Mouse (Mus musculus) frontal cortex, postnatal 14 days (tissue): ENCODE measurements around the gene Cpn1.

ENCODE experiments used
- DNase-seq, 2 experiments: peaks; one replicate each; pipeline ENCODE4 v3.0.0; 2022; ENCODE audit warnings: low spot score in 2 of 2

Cpn1 gene

DNA sequence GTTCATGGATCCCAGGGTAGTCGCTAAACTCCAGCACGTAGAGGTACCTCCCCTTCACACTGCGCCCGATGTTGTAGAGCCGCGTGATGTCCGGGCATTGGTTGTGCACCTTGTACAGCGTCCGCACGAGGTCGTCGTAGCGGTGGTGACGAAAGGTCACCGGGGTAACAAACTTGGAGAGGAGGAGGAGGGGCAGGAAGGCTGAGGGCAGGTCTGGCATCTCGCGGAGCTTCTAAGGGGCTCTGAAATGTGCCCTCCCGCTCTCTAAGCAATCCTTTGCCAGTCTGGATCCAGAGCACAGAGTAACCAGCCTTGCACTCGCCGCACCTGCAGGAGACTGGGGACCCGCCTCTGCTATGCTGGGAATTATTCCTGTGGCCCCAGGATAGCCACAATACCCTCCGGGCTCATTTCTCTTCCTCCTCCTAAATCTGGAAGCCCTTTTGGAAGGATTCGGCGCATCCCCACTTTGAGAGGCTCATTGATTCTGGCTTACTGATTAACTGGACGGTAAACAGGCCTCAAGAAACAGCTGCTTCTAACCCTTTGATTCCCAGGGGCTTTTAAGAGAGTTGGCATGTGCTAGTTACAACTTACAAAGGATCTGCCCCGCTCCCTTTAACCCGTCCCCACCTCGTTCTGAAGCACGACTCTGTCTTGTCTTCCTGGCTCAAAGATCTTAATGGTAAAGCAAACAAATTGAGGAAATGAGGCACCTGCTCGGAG is at the start of gene Cpn1:
Gene Cpn1, minus strand, starts transcription at position 488 of the 726 bp plus-strand sequence.
- DNase-seq, result no peak

GRCm38 (mm10) chr19:44033396-44033795 is 47.0 kb upstream of the Cpn1 start:
- DNase-seq, result no peak

DNA sequence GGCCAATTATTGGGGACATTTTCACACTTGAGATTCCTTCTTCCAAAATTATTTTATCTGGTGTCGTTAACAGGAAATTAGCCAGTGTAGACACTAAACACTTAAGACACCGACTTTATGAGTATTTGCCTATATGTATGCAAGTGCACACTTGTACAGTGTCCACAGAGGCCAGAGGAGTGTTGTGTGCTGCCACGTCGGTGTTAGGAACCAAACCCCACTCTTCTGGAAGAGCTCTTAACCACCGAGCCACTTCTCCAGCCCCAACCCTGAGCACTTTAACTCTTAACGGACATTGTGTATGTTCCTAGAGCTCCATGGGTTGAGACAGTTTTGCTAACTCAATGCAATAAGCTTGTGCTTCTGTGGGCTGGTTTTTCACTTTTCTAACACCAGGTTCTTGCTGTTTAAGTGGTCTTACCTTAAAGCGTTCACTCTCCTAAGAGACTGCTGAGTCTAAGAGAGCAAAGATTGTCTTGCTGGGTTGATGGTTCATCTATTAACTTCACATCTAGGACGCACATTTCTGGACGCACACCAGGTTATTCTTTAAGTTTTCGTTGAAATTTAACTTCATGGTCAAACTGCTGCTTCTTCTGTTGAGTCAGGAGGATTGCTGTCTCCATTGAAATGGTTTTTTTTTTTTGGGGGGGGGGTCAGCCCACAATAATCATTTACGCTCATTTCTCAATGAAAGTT is 45.8 kb upstream of the Cpn1 start:
- no peak for DNase-seq

- DNase-seq, result no peak
Observed at GRCm38 (mm10) chr19:44030024-44030423, 43.7 kb upstream of the Cpn1 start.

DNA sequence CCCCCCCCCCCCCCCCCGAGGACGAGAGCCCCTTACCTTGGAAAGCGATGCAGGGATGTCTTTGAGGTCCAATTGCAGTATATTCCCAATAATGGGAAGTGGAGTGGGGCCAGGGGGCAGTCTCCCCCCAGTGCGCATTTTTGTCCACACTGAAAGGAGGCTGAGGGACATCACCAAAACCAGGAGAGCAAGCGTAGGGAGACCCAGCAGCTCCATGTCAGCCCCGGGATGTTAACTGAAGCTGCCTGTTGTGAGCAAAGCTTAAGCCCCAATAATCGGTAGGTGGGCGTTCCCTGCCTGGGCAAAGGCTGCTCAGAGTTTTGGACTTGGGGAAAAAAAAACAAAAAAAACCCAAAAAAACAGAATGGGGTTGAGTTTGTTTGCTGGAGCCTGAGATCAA is 42.6 kb upstream of the Cpn1 start, which contains the start of gene Cyp2c23:
Gene Cyp2c23, minus strand, starts transcription at position 237 of the 400 bp plus-strand sequence.
- DNase-seq, result no peak

DNA sequence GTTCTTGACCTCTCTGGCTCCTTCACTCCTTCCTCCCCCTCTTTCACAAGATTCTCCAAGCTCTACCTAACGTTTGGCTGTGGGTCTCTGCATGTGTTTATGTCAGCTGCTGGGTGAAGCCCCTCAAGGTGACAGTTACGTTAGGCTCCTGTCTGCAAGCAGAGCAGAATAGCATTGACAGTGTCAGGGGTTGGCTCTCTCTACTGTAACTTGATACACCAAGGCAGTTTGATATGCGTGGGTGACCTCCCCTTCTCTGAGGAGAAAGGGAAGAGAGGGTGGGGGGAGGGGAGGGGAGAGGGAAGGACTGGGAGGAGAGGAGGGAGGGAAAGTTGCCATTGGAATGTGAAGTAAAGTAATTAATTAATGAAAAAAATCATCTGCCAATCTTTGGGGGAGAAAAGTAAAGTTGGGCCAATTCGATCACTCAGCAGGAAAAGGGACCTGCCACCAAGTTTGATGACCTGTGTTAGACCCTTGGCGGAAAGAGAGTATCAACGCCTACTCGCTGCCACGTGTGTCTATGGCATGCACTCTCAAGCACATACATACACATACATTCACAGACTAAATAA is 40.7 kb upstream of the Cpn1 start:
- DNase-seq, result no peak

DNA sequence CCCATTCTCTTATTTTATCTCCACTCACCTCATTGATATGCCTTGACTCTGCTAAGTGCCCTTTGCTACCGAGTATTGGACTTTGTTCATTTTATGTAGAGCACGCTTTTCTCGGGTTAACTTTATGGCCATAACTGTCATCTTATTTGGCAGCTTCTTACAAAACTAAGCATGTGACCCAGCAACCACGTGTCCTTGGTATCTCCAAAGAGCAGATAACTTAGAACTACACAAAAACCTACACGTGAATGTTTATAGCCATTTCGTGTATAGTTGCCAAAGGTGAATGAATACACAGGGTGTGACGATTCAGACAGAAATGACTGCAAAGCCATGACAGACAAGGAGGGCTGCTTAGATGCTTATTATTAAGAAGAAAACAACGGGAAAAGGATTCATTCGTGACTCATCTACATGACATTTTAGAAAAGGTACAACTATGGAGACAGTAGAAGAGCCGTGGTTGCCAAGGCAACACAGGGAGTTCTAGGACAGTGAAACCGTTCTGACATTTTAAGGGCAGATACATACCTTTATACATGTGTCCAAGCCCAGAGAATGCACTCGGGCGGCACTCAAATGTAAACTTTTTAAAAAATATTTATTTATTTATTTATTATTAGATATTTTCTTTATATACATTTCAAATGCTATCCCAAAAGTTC is 38.7 kb upstream of the Cpn1 start:
- no peak for DNase-seq

- DNase-seq, result no peak
Observed at GRCm38 (mm10) chr19:44023066-44023465, 36.7 kb upstream of the Cpn1 start.

DNA sequence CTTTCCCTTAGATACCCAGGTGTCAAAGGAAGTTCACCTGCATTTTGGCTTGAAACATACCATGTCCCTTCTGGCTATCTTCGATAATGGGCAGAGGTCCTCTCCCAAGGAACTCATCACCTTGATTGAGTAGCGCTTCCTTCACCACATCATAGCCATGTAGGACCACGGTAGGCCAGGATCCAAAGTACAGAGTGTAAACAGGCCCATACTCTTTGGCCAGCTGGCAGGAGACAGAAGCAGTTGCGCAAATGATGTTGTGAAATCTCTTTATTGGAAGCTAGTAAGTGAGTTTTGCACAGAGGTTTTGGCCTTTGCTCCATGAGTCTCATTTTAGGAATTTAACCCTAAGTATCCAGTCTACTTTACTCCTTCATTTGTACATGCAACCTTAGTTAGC is 35.1 kb upstream of the Cpn1 start:
- no peak for DNase-seq

GRCm38 (mm10) chr19:44019739-44020138 is 33.4 kb upstream of the Cpn1 start:
- DNase-seq, result no peak

GRCm38 (mm10) chr19:44013862-44014261 is 27.5 kb upstream of the Cpn1 start:
- DNase-seq, result no peak

- DNase-seq, result no peak
Observed at GRCm38 (mm10) chr19:44008784-44009183, 22.4 kb upstream of the Cpn1 start.

GRCm38 (mm10) chr19:44007186-44007585 is 20.8 kb upstream of the Cpn1 start:
- DNase-seq, result peak in 1 of 2 experiments; percentile 17

GRCm38 (mm10) chr19:44005025-44005424 is 18.7 kb upstream of the Cpn1 start:
- DNase-seq, result no peak

DNA sequence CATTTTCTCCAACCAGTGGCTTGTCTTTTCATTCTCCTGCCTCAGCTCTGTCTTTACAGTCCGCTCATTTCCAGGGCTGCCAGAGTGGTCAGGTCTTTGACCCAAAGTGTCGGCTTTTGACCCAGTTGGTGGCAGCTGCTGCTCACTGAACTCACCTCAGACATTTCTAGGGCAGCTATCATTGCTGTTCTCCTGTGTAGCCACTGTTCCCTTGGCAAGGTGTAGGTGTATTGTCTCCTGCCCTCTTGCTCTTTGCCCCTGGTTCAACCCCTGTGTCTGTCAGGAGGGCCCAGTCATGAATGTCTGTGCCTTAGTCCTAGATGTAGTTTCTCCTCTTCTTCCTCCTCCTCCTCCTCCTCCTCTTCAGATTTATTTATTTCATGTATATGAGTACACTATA is 17.9 kb upstream of the Cpn1 start:
- no peak for DNase-seq

DNA sequence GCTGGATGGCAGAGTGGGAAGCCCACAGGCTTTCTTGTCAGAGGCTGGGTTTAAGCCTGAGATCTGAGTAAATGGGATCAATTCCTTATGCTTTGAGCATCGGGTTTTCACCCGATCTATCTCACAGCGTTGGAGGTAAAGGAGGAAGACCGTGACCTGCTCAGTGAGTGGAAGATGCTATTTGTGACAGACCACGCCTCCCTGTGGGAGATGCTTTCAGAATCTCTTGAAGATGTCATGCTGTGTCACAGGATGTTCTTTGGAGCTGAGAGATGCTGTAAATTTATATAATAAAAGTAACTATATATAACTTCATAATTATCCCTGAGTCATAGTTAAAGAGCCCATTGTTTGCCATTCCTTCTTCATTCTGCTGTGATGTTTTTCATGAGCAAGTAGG is 14.4 kb upstream of the Cpn1 start:
- peak in 1 of 2 experiments; percentile 22 for DNase-seq

DNA sequence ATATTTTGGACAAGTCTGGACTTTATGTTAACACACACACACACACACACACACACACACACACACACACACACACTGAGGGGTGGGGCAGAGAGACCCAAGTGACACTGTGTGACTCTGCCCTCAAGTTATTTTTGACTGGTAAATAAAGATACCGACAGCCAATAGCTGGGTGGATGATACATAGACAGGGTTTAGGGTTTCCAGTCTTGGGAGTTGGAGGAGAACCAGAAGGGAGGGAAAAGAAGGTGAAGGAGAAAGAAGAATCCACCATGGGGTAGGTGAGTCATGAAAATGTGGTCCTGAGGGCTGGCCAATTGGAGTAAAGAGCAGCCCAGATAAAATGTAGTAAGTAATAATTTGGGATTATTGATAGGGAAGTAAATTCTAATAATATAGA is 13.7 kb upstream of the Cpn1 start:
- no peak for DNase-seq

DNA sequence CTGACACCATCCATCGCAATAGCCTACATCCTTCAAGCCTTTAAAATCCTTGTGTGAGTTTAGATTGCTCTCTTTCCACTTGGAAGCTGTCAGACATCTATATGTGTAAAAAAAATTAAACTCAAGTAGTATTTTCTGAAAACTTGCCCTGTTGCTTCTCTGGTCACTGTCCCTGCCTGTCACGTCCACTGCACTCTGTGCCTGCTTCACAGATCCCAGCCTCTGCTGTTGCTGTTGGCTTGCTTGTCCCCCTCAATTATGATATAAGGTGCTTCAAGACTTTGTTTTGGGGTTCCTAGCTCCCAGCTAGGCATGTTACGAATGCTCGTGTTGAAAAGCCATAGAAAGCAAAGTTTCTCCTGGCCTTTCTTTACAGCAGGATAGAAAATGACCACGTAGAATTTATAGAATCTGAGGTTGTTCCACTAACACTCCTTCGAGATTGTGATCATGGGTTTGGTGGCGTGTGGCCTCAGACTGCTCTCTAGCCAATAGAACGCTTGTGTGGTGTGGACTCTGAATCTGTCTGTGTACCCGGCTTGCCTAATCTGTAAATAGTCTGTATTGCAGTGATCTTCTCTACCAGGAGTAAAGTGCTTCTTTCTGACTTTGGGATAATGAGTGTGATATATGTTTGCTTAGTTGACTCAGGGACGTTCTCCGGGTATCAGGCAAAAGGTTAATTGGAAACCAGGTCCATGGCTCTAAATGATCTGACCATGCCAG is 12.6 kb upstream of the Cpn1 start:
- DNase-seq, result no peak

GRCm38 (mm10) chr19:43998101-43998500 is 11.7 kb upstream of the Cpn1 start:
- peak; percentile 39 to 55 for DNase-seq

DNA sequence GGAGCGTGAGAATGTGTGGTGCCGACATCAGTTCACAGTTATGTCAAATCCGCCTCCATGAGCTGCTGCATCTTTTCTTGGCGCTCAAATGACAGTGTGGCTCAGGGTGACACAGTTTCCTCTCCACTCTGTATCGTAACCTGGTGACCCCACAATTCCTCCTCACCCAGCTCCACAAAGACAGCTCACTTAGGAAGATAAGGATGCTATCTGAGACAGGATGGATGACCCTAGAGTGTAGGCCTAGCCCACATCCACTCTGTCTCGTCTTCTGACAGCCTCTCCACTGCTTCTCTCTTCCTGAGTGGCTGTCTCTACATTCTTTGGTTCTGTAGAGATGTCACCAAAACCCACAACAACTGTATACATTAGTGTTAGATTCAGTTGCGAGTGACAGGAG is 9.1 kb upstream of the Cpn1 start:
- DNase-seq, result no peak

DNA sequence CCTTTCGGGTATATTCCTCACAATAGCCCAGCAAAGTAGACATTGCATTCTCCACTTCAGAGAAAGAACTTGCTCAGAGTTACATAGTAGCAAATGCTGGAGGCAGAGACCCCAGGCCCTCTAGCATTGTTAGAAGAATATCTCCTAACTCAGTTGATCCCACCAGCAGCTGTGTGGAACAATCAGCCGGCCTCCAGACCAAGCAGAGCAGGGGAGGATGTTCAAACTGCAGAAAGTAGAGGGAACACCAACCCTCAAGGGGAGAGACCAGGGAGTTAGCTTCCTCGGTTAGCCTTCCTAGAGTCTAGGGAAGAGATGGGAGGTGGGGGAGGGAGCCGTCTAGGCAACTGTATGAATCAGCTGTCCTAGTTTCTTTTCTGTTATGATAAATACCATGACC is 6.1 kb upstream of the Cpn1 start:
- no peak for DNase-seq

GRCm38 (mm10) chr19:43990362-43990761 is 4.0 kb upstream of the Cpn1 start:
- no peak for DNase-seq
